Mouse (Mus musculus) kidney, embryonic 14.5 days (tissue): ENCODE data around the gene Zbtb46. TPM values are rescaled to one million over a fixed set of nuclear protein-coding genes. Genes with fewer than 3 reads are reported as not detected.

Experiments used
- ATAC-seq: fragments of 200-750 bp; cut with Nextera tagmentation; 2 replicates; pipeline ENCODE4 v1.8.0; 2017; ENCODE audit warnings: moderate number of reproducible peaks, mild to moderate bottlenecking, moderate TSS enrichment, moderate library complexity; ENCODE audit not compliant: low FRiP score, low TSS enrichment
- H3K27ac ChIP-seq: fragments of 300-500 bp; sonication (generic); 2 replicates; pipeline ENCODE4 v1.5.1; 2014; ENCODE audit warnings: low read depth, mild to moderate bottlenecking, low read length, moderate library complexity, mixed read lengths
- H3K27me3 ChIP-seq: fragments of 300-500 bp; sonication (generic); 2 replicates; pipeline ENCODE4 v1.6.1; 2014; ENCODE audit warnings: mild to moderate bottlenecking, low read length; ENCODE audit not compliant: control insufficient read depth, insufficient read depth
- H3K36me3 ChIP-seq: fragments of 300-500 bp; sonication (generic); 2 replicates; pipeline ENCODE4 v1.6.1; 2014; ENCODE audit warnings: low read length, mixed read lengths; ENCODE audit not compliant: control insufficient read depth, insufficient read depth
- H3K4me1 ChIP-seq: fragments of 300-500 bp; sonication (generic); 2 replicates; pipeline ENCODE4 v1.6.1; 2014; ENCODE audit warnings: low read length, mixed read lengths; ENCODE audit not compliant: control insufficient read depth, insufficient read depth
- H3K4me2 ChIP-seq: fragments of 300-500 bp; sonication (generic); replicated peaks from 2 replicates; pipeline ENCODE4 v1.6.1; 2014; ENCODE audit warnings: low read depth, mild to moderate bottlenecking, low read length
- H3K4me3 ChIP-seq: fragments of 300-500 bp; sonication (generic); 2 replicates; pipeline ENCODE4 v1.5.1; 2014; ENCODE audit warnings: mild to moderate bottlenecking, low read length
- H3K9ac ChIP-seq: fragments of 300-500 bp; sonication (generic); 2 replicates; pipeline ENCODE4 v1.6.1; 2014; ENCODE audit warnings: low read depth, mild to moderate bottlenecking, low read length, moderate library complexity
- H3K9me3 ChIP-seq: fragments of 300-500 bp; sonication (generic); 2 replicates; pipeline ENCODE4 v1.6.1; 2016; ENCODE audit warnings: low read length; ENCODE audit not compliant: control insufficient read depth
- WGBS: fragments of 180-500 bp; shearing (Covaris S2); extraction: QIAGEN DNeasy Blood & Tissue Kit; methylation state at CpG from one replicate; pipeline ENCODE4 v1.1.7; 2014; 5-methylcytosine and 5-hydroxymethylcytosine counted together
- polyA plus RNA-seq: library from polyadenylated mRNA; unstranded; fragments of >200 nt; fragmentation: Nextera tagmentation; extraction: Ambion mirVana; gene quantifications from 2 replicates; pipeline ENCODE4 v1.2.1, GENCODE M21; 2014

Gene Zbtb46
- polyA plus RNA-seq, 1 experiment from 2014 or later: 26.6 TPM

DNA sequence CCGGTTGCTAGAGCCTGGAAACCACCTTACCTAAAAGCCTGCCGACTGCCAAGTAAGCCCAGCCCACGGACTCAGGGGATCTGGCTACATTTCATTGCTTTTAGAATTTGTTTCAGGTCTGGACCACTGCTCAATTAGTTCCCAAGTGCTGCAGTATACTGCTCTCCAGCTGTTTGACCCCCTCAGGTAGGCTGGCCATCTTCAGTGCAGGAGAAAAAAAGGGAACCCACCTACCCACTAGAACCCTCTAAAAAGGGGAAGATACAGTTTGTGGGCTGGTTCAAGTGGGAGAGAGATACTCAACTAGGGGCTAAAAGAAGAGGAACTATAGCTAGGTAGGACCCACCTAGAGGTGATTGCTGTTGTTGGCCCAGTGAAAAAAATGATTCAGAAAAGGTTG, 33.0 kb upstream of the Zbtb46 start:
- H3K9ac ChIP-seq: no peak overlapping the region
- 42% methylated on average over 3 of the region's 3 CpGs for WGBS
- H3K4me2 ChIP-seq: no peak overlapping the region
- no peaks in the 10 kb centered on the region for H3K9me3 ChIP-seq
- H3K27me3 ChIP-seq: no peaks in the 10 kb centered on the region
- ATAC-seq: no peak
- H3K4me3 ChIP-seq: no peak overlapping the region
- H3K36me3 ChIP-seq: no peaks in the 10 kb centered on the region
- H3K27ac ChIP-seq: no peak overlapping the region
- peaks cover 17% of the 10 kb centered on the region for H3K4me1 ChIP-seq

GRCm38 (mm10) chr2:181491432-181492205, 32.4 kb upstream of the Zbtb46 start:
- Histone ChIP-seq H3K9ac (no peak overlapping the region), H3K27ac (no peak overlapping the region), H3K4me2 (no peak overlapping the region), H3K4me1 (peaks cover 23% of the 10 kb centered on the region), H3K36me3 (no peaks in the 10 kb centered on the region), H3K27me3 (no peaks in the 10 kb centered on the region), H3K4me3 (no peak overlapping the region), H3K9me3 (no peaks in the 10 kb centered on the region)
- 30% methylated on average over 7 of the region's 7 CpGs for WGBS
- no peak for ATAC-seq

DNA sequence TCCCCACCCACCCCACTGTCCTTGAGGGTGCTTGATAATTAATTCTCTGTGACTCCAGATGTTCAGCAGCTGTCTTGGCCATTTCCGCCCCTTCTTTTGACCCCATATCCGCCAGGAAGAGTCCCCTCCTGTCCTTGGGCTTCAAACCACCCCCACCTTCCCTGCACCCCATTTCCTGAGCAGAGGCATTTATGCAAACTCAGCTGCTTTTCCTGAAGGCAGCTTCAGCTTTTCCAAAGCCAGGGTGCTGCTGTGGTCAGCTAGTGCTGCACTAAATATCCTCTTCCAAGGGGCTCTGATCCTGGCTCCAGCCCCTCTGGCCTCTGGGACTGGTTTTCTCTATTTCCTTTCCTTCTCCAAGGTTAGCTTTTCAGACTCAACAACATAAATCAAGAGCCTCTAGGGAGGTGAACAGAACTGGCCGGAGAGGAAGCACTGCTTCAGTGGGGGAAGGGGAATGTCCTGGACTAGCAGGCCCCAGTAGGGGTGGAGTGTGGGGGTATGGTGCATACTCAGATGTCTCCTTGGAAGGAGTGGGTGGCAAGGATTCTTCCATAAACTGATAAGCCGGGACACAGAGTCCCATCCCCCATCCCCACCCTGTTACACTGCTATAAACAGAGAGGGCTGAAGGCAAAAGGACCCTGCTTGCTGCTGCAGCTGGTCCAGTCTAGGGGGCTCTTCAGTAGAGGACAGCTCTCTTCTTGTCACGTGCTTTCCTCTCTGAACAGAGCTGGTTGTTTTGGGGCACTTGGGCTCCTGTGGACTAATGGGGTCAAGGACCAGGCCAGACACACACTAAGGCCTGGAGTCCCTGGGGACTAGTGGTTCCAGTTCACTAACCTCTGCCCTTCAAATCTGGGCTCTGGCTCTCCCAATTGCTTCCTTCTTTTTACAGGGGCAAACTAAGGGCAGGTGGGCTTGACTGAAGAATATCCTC, 28.4 kb upstream of the Zbtb46 start:
- H3K9ac ChIP-seq: peak overlapping the region; percentile 19; the same call in 1 of the 2 replicates
- no peaks in the 10 kb centered on the region for H3K9me3 ChIP-seq
- WGBS: 7% methylated on average over 5 of the region's 5 CpGs
- no peaks in the 10 kb centered on the region for H3K36me3 ChIP-seq
- no peak overlapping the region for H3K4me3 ChIP-seq
- peak; percentile 97 for ATAC-seq
- peak overlapping the region; percentile 89 for H3K27ac ChIP-seq
- no peaks in the 10 kb centered on the region for H3K27me3 ChIP-seq
- 0 out of 2 replicates have a peak overlapping the region, but pooled peaks have one; percentile 6 for H3K4me2 ChIP-seq
- peaks cover 36% of the 10 kb centered on the region for H3K4me1 ChIP-seq

DNA sequence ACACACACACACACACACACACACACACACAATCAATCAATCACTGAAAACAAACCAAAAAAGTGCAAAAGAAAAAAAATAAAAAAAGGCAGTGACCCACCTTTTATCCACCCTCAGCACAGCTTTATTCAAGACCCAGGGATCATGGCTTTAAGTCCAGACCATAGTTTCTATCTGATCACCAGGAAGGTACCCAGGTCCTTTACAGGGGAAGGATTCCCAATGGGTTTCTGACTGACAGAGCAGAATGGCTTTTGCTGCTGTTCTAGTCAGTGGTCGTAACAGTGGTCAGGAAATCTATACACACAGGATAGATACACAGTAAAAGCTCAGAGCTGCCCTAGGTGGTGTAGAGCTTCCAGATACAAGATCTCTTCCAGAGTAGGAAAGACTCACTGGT, 26.5 kb upstream of the Zbtb46 start:
- Histone ChIP-seq H3K27ac (peak overlapping the region; percentile 89), H3K9me3 (no peaks in the 10 kb centered on the region), H3K4me1 (peaks cover 36% of the 10 kb centered on the region), H3K4me2 (no peak overlapping the region), H3K4me3 (no peak overlapping the region), H3K36me3 (no peaks in the 10 kb centered on the region), H3K9ac (no peak overlapping the region), H3K27me3 (no peaks in the 10 kb centered on the region)
- ATAC-seq: no peak
- WGBS: 8% methylated on average over 1 of the region's 1 CpGs

DNA sequence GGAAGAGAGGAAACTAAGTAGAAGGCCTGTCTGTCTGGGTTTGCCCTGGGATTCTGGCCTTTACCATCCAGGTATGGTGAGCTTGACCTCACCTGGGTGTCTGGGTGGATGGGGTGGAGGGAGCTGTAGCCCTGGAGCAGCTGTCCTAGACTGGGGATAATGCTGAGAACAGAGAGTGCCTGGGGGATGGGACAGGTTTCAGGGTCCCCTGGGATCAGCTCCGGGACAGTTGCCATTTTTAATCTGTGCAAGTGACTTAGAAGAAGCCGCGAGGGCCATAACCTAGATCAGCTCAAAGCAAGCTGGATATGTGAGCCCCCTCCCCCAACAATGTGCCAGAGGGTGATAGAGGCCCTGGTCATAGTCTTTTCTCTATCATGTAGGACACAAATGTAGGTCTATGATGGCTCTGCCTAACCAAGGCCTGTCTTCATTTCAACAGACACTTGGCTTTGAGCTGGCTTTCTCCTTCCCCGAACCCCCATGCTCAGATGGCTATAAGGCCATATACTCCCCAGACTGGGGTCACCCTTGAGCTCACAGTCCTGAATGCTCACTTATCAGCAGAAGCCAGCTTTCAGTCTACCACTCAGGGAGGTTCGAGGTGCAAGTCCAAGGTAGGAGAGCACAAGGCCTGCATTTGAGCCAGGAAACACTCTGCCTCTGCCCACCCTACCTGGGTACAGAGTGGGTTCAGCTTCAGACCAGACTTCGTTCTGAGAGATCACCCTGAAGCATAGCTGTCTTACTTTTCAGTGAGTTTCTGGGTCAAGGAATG, 25.4 kb upstream of the Zbtb46 start:
- no peaks in the 10 kb centered on the region for H3K27me3 ChIP-seq
- H3K27ac ChIP-seq: no peak overlapping the region
- no peak for ATAC-seq
- no peak overlapping the region for H3K4me2 ChIP-seq
- H3K36me3 ChIP-seq: no peaks in the 10 kb centered on the region
- 84% methylated on average over 6 of the region's 6 CpGs for WGBS
- peaks cover 36% of the 10 kb centered on the region for H3K4me1 ChIP-seq
- H3K9me3 ChIP-seq: no peaks in the 10 kb centered on the region
- H3K9ac ChIP-seq: no peak overlapping the region
- H3K4me3 ChIP-seq: no peak overlapping the region

DNA sequence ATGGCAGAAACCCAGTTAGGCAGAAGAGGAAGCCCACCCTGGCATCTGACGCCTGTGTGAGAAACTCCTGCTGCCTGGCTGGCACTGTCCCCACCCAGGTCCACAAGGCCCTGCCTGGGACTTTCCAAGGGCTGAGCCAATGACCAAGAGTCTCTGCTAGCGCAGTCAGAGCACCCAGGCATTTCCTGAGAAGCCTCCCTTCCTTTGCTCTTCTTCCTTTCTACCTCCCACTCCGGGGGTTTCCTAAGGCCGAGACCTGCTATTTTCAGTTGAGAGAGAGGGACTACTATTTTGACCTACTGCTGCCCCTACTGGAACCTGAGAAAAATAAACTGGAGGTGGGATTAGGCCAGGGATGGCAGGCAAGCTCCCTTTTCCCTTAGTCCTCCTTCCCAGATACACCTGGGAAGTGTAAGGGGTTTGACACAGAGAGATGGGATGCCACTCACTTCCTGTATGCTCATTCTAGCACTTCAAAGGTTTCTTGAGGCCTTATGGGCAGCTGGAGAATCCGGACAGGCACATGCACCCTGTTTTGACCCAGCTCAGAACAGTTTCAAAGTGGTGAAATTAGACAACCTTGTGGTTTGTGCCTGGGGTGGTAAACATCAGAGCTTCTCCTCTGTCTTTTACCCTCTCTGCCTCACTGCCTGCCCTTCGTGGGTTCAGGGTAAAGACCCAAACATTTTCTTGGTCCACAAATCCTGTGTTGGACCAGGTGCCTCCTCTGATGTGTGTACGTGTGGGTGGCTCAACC, 24.5 kb upstream of the Zbtb46 start:
- 26% methylated on average over 7 of the region's 7 CpGs for WGBS
- ATAC-seq: no peak
- Histone ChIP-seq H3K27me3 (no peaks in the 10 kb centered on the region), H3K27ac (peak overlapping the region; percentile 7; the same call in 1 of the 2 replicates), H3K4me1 (peaks cover 35% of the 10 kb centered on the region), H3K4me3 (no peak overlapping the region), H3K36me3 (no peaks in the 10 kb centered on the region), H3K9ac (no peak overlapping the region), H3K4me2 (no peak overlapping the region), H3K9me3 (no peaks in the 10 kb centered on the region)

DNA sequence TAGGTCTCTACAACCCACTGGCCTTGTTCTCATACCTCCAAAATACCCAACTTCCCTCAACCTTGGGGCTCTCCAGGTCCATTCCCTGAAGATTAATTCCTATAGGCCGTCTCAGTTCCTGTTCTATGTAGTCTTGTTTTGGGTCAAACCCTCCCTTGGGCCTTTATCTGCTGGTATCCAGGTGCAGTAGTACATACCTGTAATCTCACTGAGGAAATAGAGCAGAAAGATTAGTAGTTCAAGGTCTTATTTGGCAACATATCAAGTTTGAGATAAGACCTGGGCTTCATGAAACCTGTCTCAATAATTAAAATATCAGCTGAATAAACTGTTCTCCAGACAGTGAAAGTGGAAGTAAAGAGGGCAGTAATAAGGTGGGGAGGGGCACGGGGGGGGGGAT, 23.9 kb upstream of the Zbtb46 start:
- H3K4me1 ChIP-seq: peaks cover 28% of the 10 kb centered on the region
- no peak overlapping the region for H3K9ac ChIP-seq
- H3K9me3 ChIP-seq: no peaks in the 10 kb centered on the region
- H3K4me2 ChIP-seq: no peak overlapping the region
- no peaks in the 10 kb centered on the region for H3K36me3 ChIP-seq
- H3K4me3 ChIP-seq: no peak overlapping the region
- ATAC-seq: no peak
- H3K27me3 ChIP-seq: no peaks in the 10 kb centered on the region
- WGBS: 68% methylated on average over 2 of the region's 2 CpGs
- no peak overlapping the region for H3K27ac ChIP-seq

GRCm38 (mm10) chr2:181472256-181472827, 13.1 kb upstream of the Zbtb46 start:
- Histone ChIP-seq H3K27me3 (no peaks in the 10 kb centered on the region), H3K4me3 (no peak overlapping the region), H3K4me1 (0 out of 2 replicates have a peak, but pooled peaks cover 9% of the 10 kb centered on the region), H3K9ac (no peak overlapping the region), H3K4me2 (no peak overlapping the region), H3K9me3 (no peaks in the 10 kb centered on the region), H3K27ac (no peak overlapping the region), H3K36me3 (no peaks in the 10 kb centered on the region)
- 60% methylated on average over 1 of the region's 1 CpGs for WGBS
- no peak for ATAC-seq
